Mouse (Mus musculus): ENCODE measurements around the gene Cep164.

- TF ChIP-seq CTCF (IDR thresholded peaks at IDR 0.05; ENCODE audit: control insufficient read depth, insufficient read depth, low read length) (no peak), POLR2A (IDR thresholded peaks at IDR 0.05; ENCODE audit: borderline replicate concordance, control insufficient read depth, low read depth, low read length) (no peak)
These were observed 14.5 kb upstream of the Cep164 start for GRCm38 (mm10) chr9:45843007-45843406.
